Mouse (Mus musculus) ES-Bruce4 (cell line): ENCODE data around the gene Cntn5.

Experiments
- CTCF ChIP-seq: IDR thresholded peaks from one replicate; pipeline ENCODE4 v1.8.1; 2011; ENCODE audit warnings: low read depth, low read length
- EP300 ChIP-seq: IDR thresholded peaks from 2 replicates; pipeline ENCODE4 v1.6.1; 2011; ENCODE audit warnings: low read depth, low read length; ENCODE audit not compliant: insufficient read depth
- POLR2A ChIP-seq: IDR thresholded peaks from one replicate; pipeline ENCODE4 v1.8.1; 2011; ENCODE audit warnings: low read length; ENCODE audit not compliant: insufficient read depth

- TF ChIP-seq POLR2A (no peak), CTCF (no peak), EP300 (no peak)
Measured at GRCm38 (mm10) chr9:10904616-10905363, at the start of gene Cntn5.
